30 mouse cellular contexts compared by ENCODE assay signal in genomic region chr11:40649726-40650445, GRCm38 (mm10). TPM values are rescaled to one million over a fixed set of nuclear protein-coding genes. Genes with fewer than 3 reads are reported as not detected.
DNase-seq lines count a peak whose midpoint lies in the region; ATAC-seq and TF ChIP-seq lines count a peak whose summit lies in the region.
"Had no signal": no experiment of that assay in that cellular context is flagged by ENCODE, and none has a peak within 500 bp of the region (broad histone marks: within the 10 kb centered on the region; RNA-seq: fewer than 3 reads in every experiment).

No protein-coding gene starts in this region.

- no peak overlapping the region for H3K4me2 ChIP-seq in forebrain, embryonic 14.5 days (ENCODE audit: low read length)
- no peak overlapping the region for H3K4me2 ChIP-seq in hindbrain, embryonic 16.5 days (ENCODE audit: low read length)
- H3K4me2 ChIP-seq: embryonic facial prominence, embryonic 13.5 days; forebrain, embryonic 12.5 days; heart, embryonic 13.5 days; hindbrain, embryonic 14.5 days; limb, embryonic 13.5 days; liver, embryonic 11.5 days; midbrain, embryonic 12.5 days; neural tube, embryonic 12.5 days; stomach, embryonic 15.5 days had no signal

- H3K9me3 ChIP-seq in forebrain, embryonic 14.5 days (replicated peaks; ENCODE audit: control insufficient read depth, low read length), result no peaks in the 10 kb centered on the region
- H3K9me3 ChIP-seq in forebrain, embryonic 10.5 days, result no peaks in the 10 kb centered on the region
- H3K9me3 ChIP-seq in hindbrain, embryonic 16.5 days (ENCODE audit: control insufficient read depth, low read length), result no peaks in the 10 kb centered on the region
- H3K9me3 ChIP-seq: embryonic facial prominence, embryonic 13.5 days; forebrain, embryonic 12.5 days; heart, embryonic 13.5 days; limb, embryonic 13.5 days; megakaryocyte, embryonic 14.5 days; midbrain, embryonic 12.5 days; neural tube, embryonic 12.5 days; stomach, embryonic 15.5 days had no signal

- H3K4me3 ChIP-seq in forebrain, embryonic 14.5 days (ENCODE audit: low read depth, low read length), result no peak overlapping the region
- no peak overlapping the region for H3K4me3 ChIP-seq in forebrain, embryonic 10.5 days
- H3K4me3 ChIP-seq in hindbrain, embryonic 16.5 days (ENCODE audit: low read length), result no peak overlapping the region
- H3K4me3 ChIP-seq: embryonic facial prominence, embryonic 13.5 days; erythroblast, embryonic 14.5 days; forebrain, embryonic 12.5 days; gastrocnemius, adult 2 months; heart, adult 2 months; heart, embryonic 13.5 days; limb, embryonic 13.5 days; megakaryocyte, embryonic 14.5 days; midbrain, embryonic 12.5 days; myocyte; neural tube, embryonic 12.5 days; stomach, embryonic 15.5 days had no signal

- no peak for ATAC-seq in forebrain, embryonic 14.5 days
- ATAC-seq in hindbrain, embryonic 16.5 days, result no peak
- ATAC-seq: activated CD4-positive, CD25-positive, alpha-beta regulatory T cell, adult 4 months; inflammation-experienced regulatory T-cells, adult 6 months had no signal

- no peak overlapping the region for H3K27ac ChIP-seq in forebrain, embryonic 14.5 days (ENCODE audit: low read depth, low read length)
- H3K27ac ChIP-seq in forebrain, embryonic 10.5 days, result no peak overlapping the region
- H3K27ac ChIP-seq in hindbrain, embryonic 16.5 days (ENCODE audit: low read depth, low read length), result no peak overlapping the region
- H3K27ac ChIP-seq: embryonic facial prominence, embryonic 13.5 days; forebrain, embryonic 12.5 days; gastrocnemius, adult 2 months; heart, adult 2 months; heart, embryonic 13.5 days; hindbrain, embryonic 14.5 days; limb, embryonic 13.5 days; midbrain, embryonic 12.5 days; neural tube, embryonic 12.5 days; stomach, embryonic 15.5 days had no signal

- TF ChIP-seq POLR2A in brain, embryonic 14.5 days (IDR thresholded peaks at IDR 0.05; ENCODE audit: borderline replicate concordance, extremely low read depth, insufficient read depth, insufficient read length, poor library complexity, severe bottlenecking), result no peak

- no peak overlapping the region for H3K9ac ChIP-seq in forebrain, embryonic 14.5 days (ENCODE audit: low read length)
- no peak overlapping the region for H3K9ac ChIP-seq in hindbrain, embryonic 16.5 days (ENCODE audit: low read depth, low read length)
- H3K9ac ChIP-seq: embryonic facial prominence, embryonic 13.5 days; forebrain, embryonic 12.5 days; heart, embryonic 13.5 days; hindbrain, embryonic 14.5 days; limb, embryonic 13.5 days; midbrain, embryonic 12.5 days; neural tube, embryonic 12.5 days; stomach, embryonic 15.5 days had no signal

- peak; percentile 58 for DNase-seq in forebrain, embryonic 14.5 days (ENCODE audit: low spot score)
- no peak for DNase-seq in forebrain, embryonic 10.5 days (ENCODE audit: extremely low spot score, low spot score)
- DNase-seq in Muller cell, postnatal 12 days (ENCODE audit: inconsistent ontology term), result peak; percentile 10
- peak; percentile 29 for DNase-seq in adrenal gland, adult 8-10 months
- peak; percentile 67 for DNase-seq in brain, embryonic 14.5 days (ENCODE audit: low read depth)
- DNase-seq: B cell, adult 2 months; cerebellum, adult 9-10 months; gastrocnemius, adult 2 months; gastrocnemius, postnatal 36 days; heart, adult 2 months; heart, postnatal 10 days; kidney, adult 11 months; kidney, postnatal 14 days; layer of hippocampus, adult 9-11 months; lung, postnatal 36 days had no signal

- TF ChIP-seq CTCF in brain, embryonic 14.5 days (IDR thresholded peaks at IDR 0.05; ENCODE audit: borderline replicate concordance, extremely low read depth, insufficient read depth, insufficient read length), result no peak

- WGBS in forebrain, embryonic 14.5 days, result 60% methylated on average over 8 of the region's 8 CpGs
- WGBS in forebrain, embryonic 10.5 days, result 94% methylated on average over 8 of the region's 8 CpGs
- 66% methylated on average over 8 of the region's 8 CpGs for WGBS in hindbrain, embryonic 16.5 days

- H3K36me3 ChIP-seq in forebrain, embryonic 14.5 days (ENCODE audit: control insufficient read depth, insufficient read depth, low read length), result no peaks in the 10 kb centered on the region
- H3K36me3 ChIP-seq in forebrain, embryonic 10.5 days (replicated peaks), result no peaks in the 10 kb centered on the region
- H3K36me3 ChIP-seq in hindbrain, embryonic 16.5 days (ENCODE audit: control insufficient read depth, insufficient read depth, low read length), result no peaks in the 10 kb centered on the region
- H3K36me3 ChIP-seq: embryonic facial prominence, embryonic 13.5 days; forebrain, embryonic 12.5 days; heart, embryonic 13.5 days; limb, embryonic 13.5 days; midbrain, embryonic 12.5 days; neural tube, embryonic 12.5 days; stomach, embryonic 15.5 days had no signal

- no peaks in the 10 kb centered on the region for H3K4me1 ChIP-seq in forebrain, embryonic 14.5 days (ENCODE audit: control insufficient read depth, insufficient read depth, low read length)
- H3K4me1 ChIP-seq in forebrain, embryonic 10.5 days, result no peaks in the 10 kb centered on the region
- H3K4me1 ChIP-seq in hindbrain, embryonic 16.5 days (ENCODE audit: control insufficient read depth, insufficient read depth, low read depth, low read length), result no peaks in the 10 kb centered on the region
- H3K4me1 ChIP-seq: embryonic facial prominence, embryonic 13.5 days; forebrain, embryonic 12.5 days; heart, embryonic 13.5 days; limb, embryonic 13.5 days; megakaryocyte, embryonic 14.5 days; midbrain, embryonic 12.5 days; neural tube, embryonic 12.5 days; stomach, embryonic 15.5 days had no signal

- H3K27me3 ChIP-seq in forebrain, embryonic 14.5 days (replicated peaks; ENCODE audit: control insufficient read depth, insufficient read depth, low read length), result no peaks in the 10 kb centered on the region
- H3K27me3 ChIP-seq in forebrain, embryonic 10.5 days (ENCODE audit: poor library complexity, severe bottlenecking), result no peaks in the 10 kb centered on the region
- no peaks in the 10 kb centered on the region for H3K27me3 ChIP-seq in hindbrain, embryonic 16.5 days (replicated peaks; ENCODE audit: control insufficient read depth, insufficient read depth, low read length)
- H3K27me3 ChIP-seq: embryonic facial prominence, embryonic 13.5 days; forebrain, embryonic 12.5 days; heart, embryonic 13.5 days; limb, embryonic 13.5 days; megakaryocyte, embryonic 14.5 days; midbrain, embryonic 12.5 days; neural tube, embryonic 12.5 days; stomach, embryonic 15.5 days had no signal

RNA-seq across cellular contexts. Expression of gene Mat2b, which starts 45.1 kb away (rescaled TPM):
- polyA plus RNA-seq in forebrain, embryonic 14.5 days (2014; fragmentation: Nextera tagmentation; extraction: Ambion mirVana), result 86.4 and 89.2 TPM in 2 replicates
- 96.1 and 96.6 TPM in 2 replicates for polyA plus RNA-seq in forebrain, embryonic 10.5 days (2016; fragmentation: Nextera tagmentation; extraction: Ambion mirVana)
- 100 to 1,000 TPM in 1 of 4 experiments, 10 to 100 TPM in 3; 86.3 to 102 (median 93.8) TPM for total RNA-seq in adrenal gland, adult 8-10 months (2022)
- polyA plus RNA-seq in brain, embryonic 14.5 days (2012; rRNA removed), result 46.0 and 52.1 TPM in 2 replicates
- polyA plus RNA-seq in hindbrain, embryonic 16.5 days (2015; fragmentation: Nextera tagmentation; extraction: Ambion mirVana), result 57.8 and 59.0 TPM in 2 replicates
